Mouse (Mus musculus) kidney, postnatal 0 days (tissue): ENCODE data around the gene Hist1h4c. TPM values are rescaled to one million over a fixed set of nuclear protein-coding genes. Genes with fewer than 3 reads are reported as not detected.
A peak's percentile ranks its signal among the peaks of the same experiment; 100 is the strongest.

Experiments used
- ATAC-seq: fragments of 200-750 bp; cut with Nextera tagmentation; replicated peaks from 2 replicates; pipeline ENCODE4 v1.8.0; 2017; ENCODE audit warnings: low read depth, moderate number of reproducible peaks, moderate TSS enrichment, moderate library complexity; ENCODE audit not compliant: low FRiP score
- DNase-seq: peaks from one replicate; pipeline ENCODE4 v3.0.0-alpha.2; 2016; ENCODE audit warnings: low spot score
- H3K27ac ChIP-seq: fragments of 300-500 bp; sonication (generic); 2 replicates; pipeline ENCODE4 v1.5.1; 2014; ENCODE audit warnings: mild to moderate bottlenecking
- H3K27me3 ChIP-seq: fragments of 300-500 bp; sonication (generic); 2 replicates; pipeline ENCODE4 v1.6.1; 2014; ENCODE audit warnings: low read length, mixed read lengths; ENCODE audit not compliant: insufficient read depth
- H3K36me3 ChIP-seq: fragments of 300-500 bp; sonication (generic); 2 replicates; pipeline ENCODE4 v1.6.1; 2014; ENCODE audit warnings: low read length, mixed read lengths; ENCODE audit not compliant: insufficient read depth
- H3K4me1 ChIP-seq: fragments of 300-500 bp; sonication (generic); replicated peaks from 2 replicates; pipeline ENCODE4 v1.6.1; 2014; ENCODE audit warnings: antibody characterized with exemption, low read length, mixed read lengths; ENCODE audit not compliant: insufficient read depth
- H3K4me2 ChIP-seq: fragments of 300-500 bp; sonication (generic); 2 replicates; pipeline ENCODE4 v1.6.1; 2014; ENCODE audit warnings: mild to moderate bottlenecking, low read length, moderate library complexity, mixed read lengths
- H3K4me3 ChIP-seq: fragments of 300-500 bp; sonication (generic); replicated peaks from 2 replicates; pipeline ENCODE4 v1.5.1; 2014; ENCODE audit warnings: low read depth, low read length
- H3K9ac ChIP-seq: fragments of 300-500 bp; sonication (generic); 2 replicates; pipeline ENCODE4 v1.6.1; 2014; ENCODE audit warnings: low read depth, low read length
- H3K9me3 ChIP-seq: fragments of 300-500 bp; sonication (generic); replicated peaks from 2 replicates; pipeline ENCODE4 v1.6.1; 2016; ENCODE audit warnings: low read length, inconsistent platforms, mixed read lengths
- CTCF ChIP-seq: IDR thresholded peaks from 2 replicates; pipeline ENCODE4 v1.5.1; 2016; ENCODE audit warnings: antibody characterized with exemption, low read depth, mild to moderate bottlenecking, moderate library complexity
- WGBS: fragments of 180-500 bp; shearing (Covaris S2); extraction: QIAGEN DNeasy Blood & Tissue Kit; methylation state at CpG from one replicate; pipeline ENCODE4 v1.1.7; 2014; 5-methylcytosine and 5-hydroxymethylcytosine counted together
- polyA plus RNA-seq: library from polyadenylated mRNA; unstranded; fragments of >200 nt; fragmentation: Nextera tagmentation; extraction: Ambion mirVana; gene quantifications from 2 replicates; pipeline ENCODE4 v1.2.1, GENCODE M21; 2015

Hist1h4c gene
- polyA plus RNA-seq, 1 experiment from 2014 or later, result 7.4 TPM

DNA sequence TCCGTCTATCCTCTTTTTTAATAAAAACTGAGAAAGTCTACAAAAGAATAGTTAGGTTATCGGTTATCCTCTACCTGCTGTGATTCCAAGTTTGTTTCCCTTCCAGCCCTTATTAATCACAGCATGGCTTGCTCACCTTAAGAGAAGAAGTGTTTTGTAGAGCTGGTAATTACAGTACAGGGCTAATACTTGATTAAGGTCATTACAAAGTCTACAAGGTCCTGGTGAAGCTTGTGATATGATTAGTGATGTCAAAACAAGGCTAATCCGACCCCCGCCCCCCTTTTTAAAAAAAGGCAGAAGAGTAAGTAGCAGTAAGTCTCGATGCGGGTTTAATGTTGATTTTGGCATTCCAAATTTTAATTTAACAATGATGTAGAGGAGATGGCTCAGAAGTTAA is 742 bp upstream of the Hist1h4c start:
- H3K27ac ChIP-seq, result peak overlapping the region; percentile 71; the same call in 1 of the 2 replicates
- H3K9ac ChIP-seq, result no peak overlapping the region
- H3K4me1 ChIP-seq, result no peaks in the 10 kb centered on the region
- H3K4me3 ChIP-seq, result no peak overlapping the region
- H3K4me2 ChIP-seq, result peak overlapping the region; percentile 41
- ATAC-seq (no peak), DNase-seq (no peak)
- TF ChIP-seq CTCF, result no peak
- WGBS, result 64% methylated on average over 6 of the region's 6 CpGs
- H3K36me3 ChIP-seq, result no peaks in the 10 kb centered on the region
- no peaks in the 10 kb centered on the region for H3K9me3 ChIP-seq
- no peaks in the 10 kb centered on the region for H3K27me3 ChIP-seq

DNA sequence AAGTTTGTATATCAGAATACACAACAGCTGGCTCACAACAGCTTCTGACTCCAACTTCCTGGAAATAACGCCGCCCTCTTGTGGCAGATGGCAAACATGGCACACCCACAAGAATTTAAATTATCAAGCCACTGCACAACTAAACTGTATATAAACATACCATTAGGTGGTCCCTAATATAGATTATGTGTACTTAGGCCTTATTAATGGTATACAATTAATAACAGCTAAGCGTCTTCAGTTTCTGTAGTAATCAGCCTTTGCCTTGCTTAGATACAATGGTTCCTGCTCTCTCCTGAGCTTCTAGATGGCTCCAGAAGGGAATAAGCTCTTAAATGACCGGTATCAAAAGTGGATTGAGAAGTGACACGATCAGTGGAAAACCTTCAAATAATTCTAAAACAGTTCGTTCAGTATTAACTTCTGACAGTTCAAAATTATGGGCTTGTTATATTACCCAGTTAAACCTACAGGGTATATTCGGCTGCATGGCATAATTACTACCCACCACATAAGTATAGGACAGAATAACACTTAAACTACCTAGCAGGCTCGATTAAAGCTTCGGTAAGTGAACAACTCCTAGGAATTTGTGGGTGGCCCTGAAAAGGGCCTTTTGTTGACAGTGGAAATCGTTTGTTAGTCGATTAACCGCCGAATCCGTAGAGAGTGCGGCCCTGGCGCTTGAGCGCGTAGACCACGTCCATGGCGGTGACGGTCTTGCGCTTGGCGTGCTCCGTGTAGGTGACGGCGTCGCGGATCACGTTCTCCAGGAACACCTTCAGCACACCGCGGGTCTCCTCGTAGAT is 559 bp downstream of the Hist1h4c start:
- H3K36me3 ChIP-seq, result no peaks in the 10 kb centered on the region
- peak overlapping the region; percentile 63 for H3K9ac ChIP-seq
- H3K4me1 ChIP-seq, result no peaks in the 10 kb centered on the region
- H3K27me3 ChIP-seq, result no peaks in the 10 kb centered on the region
- peak overlapping the region; percentile 41 for H3K4me3 ChIP-seq
- ATAC-seq (peak; percentile 70), DNase-seq (peak; percentile 93)
- peak overlapping the region; percentile 83 for H3K27ac ChIP-seq
- H3K4me2 ChIP-seq, result peak overlapping the region; percentile 57
- H3K9me3 ChIP-seq, result no peaks in the 10 kb centered on the region
- peak; percentile 86 for TF ChIP-seq CTCF
- WGBS, result under 1% methylated on average over 22 of the region's 32 CpGs

DNA sequence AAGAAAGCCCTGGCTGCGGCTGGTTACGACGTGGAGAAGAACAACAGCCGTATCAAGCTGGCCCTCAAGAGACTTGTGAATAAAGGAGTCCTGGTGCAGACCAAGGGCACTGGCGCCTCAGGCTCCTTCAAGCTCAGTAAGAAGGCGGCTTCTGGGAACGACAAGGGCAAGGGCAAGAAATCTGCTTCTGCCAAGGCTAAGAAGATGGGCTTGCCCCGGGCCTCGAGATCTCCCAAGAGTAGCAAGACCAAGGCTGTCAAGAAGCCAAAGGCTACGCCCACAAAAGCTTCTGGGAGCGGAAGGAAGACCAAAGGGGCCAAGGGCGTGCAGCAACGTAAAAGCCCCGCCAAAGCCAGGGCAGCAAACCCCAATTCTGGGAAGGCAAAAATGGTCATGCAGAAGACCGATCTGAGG is 2.2 kb downstream of the Hist1h4c start:
- Histone ChIP-seq H3K27ac (peak overlapping the region; percentile 19; the same call in 1 of the 2 replicates), H3K4me1 (no peaks in the 10 kb centered on the region), H3K27me3 (no peaks in the 10 kb centered on the region), H3K9me3 (no peaks in the 10 kb centered on the region), H3K9ac (no peak overlapping the region), H3K4me3 (no peak overlapping the region), H3K36me3 (no peaks in the 10 kb centered on the region), H3K4me2 (no peak overlapping the region)
- 60% methylated on average over 15 of the region's 15 CpGs for WGBS
- no peak for TF ChIP-seq CTCF
- DNase-seq, result no peak
- ATAC-seq, result no peak

DNA sequence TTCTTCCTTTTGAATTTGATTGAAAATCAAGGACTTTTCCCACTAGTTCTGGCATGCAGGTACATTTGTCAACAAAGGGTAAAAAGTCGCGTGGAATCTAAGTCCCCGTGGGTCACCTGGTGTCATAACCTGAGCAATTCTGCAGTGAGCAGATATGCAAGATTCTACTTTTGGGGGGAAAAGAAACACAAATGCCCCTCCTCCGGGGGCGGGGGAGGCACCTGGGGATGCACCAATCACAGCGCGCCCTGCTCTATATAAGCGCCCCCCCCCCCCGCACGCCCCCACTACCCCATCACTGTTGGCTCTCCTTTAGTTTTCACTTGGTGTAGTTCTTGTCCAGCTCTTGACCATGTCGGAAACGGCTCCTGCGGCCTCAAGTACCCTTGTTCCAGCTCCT is 2.7 kb downstream of the Hist1h4c start, which contains the start of gene Hist1h1t:
TSS of gene Hist1h1t (plus strand) at position 301 of the 400 bp plus-strand sequence.
- Histone ChIP-seq H3K36me3 (no peaks in the 10 kb centered on the region), H3K4me3 (no peak within 1 kb of the TSS), H3K9me3 (no peaks in the 10 kb centered on the region), H3K9ac (no peak within 1 kb of the TSS), H3K27ac (peak within 1 kb of the TSS; percentile 19; the same call in 1 of the 2 replicates), H3K4me2 (no peak within 1 kb of the TSS), H3K4me1 (no peaks in the 10 kb centered on the region), H3K27me3 (no peaks in the 10 kb centered on the region)
- ATAC-seq (no peak), DNase-seq (no peak)
- no peak for TF ChIP-seq CTCF
- WGBS, result 57% methylated on average over 13 of the region's 13 CpGs

DNA sequence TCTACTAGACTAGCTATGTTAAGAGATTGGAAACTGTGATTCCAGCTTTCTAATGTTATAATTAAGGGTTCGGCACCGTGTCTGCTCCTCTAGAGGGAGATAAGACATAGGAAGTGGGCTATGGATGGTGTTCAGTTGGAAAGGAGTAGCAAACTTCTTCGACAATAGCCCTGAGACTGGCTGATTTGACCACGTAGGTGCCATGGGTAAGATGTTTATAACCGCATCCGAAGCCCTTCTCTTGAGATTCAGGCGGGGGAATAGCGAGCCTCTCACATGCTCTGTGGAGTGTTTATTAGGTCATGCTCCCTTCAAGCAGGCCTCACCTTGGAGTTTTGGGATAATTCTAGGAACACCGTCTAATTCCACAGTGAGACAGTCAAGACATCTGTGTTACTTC is 3.3 kb downstream of the Hist1h4c start:
- no peaks in the 10 kb centered on the region for H3K36me3 ChIP-seq
- ATAC-seq, result no peak
- WGBS, result 91% methylated on average over 9 of the region's 9 CpGs
- H3K9ac ChIP-seq, result no peak overlapping the region
- no peaks in the 10 kb centered on the region for H3K4me1 ChIP-seq
- no peaks in the 10 kb centered on the region for H3K9me3 ChIP-seq
- H3K27ac ChIP-seq, result no peak overlapping the region
- no peak for TF ChIP-seq CTCF
- no peak overlapping the region for H3K4me2 ChIP-seq
- H3K27me3 ChIP-seq, result no peaks in the 10 kb centered on the region
- H3K4me3 ChIP-seq, result no peak overlapping the region
- DNase-seq, result no peak

DNA sequence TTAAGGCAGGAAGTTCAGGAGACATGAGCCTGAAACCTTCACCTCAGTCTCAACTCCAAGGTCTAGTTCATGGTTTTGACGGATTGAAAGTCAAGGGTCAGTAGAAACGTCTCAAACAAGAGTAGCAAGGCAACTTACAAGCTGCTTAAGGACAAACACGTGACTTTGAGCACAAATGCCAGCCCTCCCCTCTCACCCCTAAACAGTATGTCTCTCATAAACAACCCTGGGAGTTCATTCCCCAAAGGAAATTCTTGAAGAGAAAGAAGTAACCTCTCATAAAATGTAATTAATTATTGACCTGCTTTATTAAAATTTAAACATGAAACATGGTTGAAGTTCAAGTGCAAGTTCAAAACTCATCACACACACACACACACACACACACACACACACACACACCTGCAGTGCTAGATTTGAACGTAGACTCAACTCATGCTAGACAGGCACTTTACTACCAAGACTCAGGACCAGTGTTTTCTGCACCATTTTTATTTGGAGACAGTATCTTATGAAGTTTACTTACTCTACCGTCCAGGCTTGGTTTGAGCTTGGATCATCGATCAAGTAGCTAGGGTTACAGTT is 4.3 kb downstream of the Hist1h4c start:
- no peak for TF ChIP-seq CTCF
- Histone ChIP-seq H3K9ac (no peak overlapping the region), H3K27me3 (no peaks in the 10 kb centered on the region), H3K4me1 (no peaks in the 10 kb centered on the region), H3K4me2 (no peak overlapping the region), H3K9me3 (no peaks in the 10 kb centered on the region), H3K4me3 (no peak overlapping the region), H3K27ac (no peak overlapping the region), H3K36me3 (no peaks in the 10 kb centered on the region)
- 52% methylated on average over 6 of the region's 6 CpGs for WGBS
- no peak for ATAC-seq
- DNase-seq, result peak; percentile 33
